Mouse (Mus musculus): Measurements from ENCODE around the gene Macrod1. TPM values are rescaled to one million over a fixed set of nuclear protein-coding genes. Genes with fewer than 3 reads are reported as not detected.

Macrod1 gene
- total and polyA plus RNA-seq, 3 experiments = 0.60 TPM; not detected in 2

- DNase-seq (ENCODE audit: low spot score) = no peak
- peaks cover 50% of the 10 kb centered on the region for H3K27me3 ChIP-seq (ENCODE audit: insufficient read depth, low read length)
- no peak overlapping the region for H3K4me3 ChIP-seq (ENCODE audit: low read depth, low read length)
- no peak for ATAC-seq (ENCODE audit: extremely low read depth, insufficient number of reproducible peaks, low FRiP score, poor library complexity, severe bottlenecking)
- H3K9me3 ChIP-seq (replicated peaks) = no peaks in the 10 kb centered on the region
- H3K4me1 ChIP-seq (ENCODE audit: insufficient read depth, low read depth, low read length) = no peaks in the 10 kb centered on the region
- no peaks in the 10 kb centered on the region for H3K36me3 ChIP-seq (replicated peaks)
- TF ChIP-seq GATA2 (IDR thresholded peaks at IDR 0.05; ENCODE audit: borderline replicate concordance, low read depth, low read length) (no peak), TAL1 (conservative IDR thresholded peaks at IDR 0.05; ENCODE audit: low read depth, low read length) (no peak), GATA1 (IDR thresholded peaks at IDR 0.05; ENCODE audit: borderline replicate concordance, low read length) (no peak)
Measured at GRCm38 (mm10) chr19:7134631-7135091, 78.1 kb downstream of the Macrod1 start.

GRCm38 (mm10) chr19:7135525-7135924 lies 78.9 kb downstream of the Macrod1 start:
- ATAC-seq (ENCODE audit: extremely low read depth, insufficient number of reproducible peaks, low FRiP score, poor library complexity, severe bottlenecking) (no peak), DNase-seq (ENCODE audit: low spot score) (no peak)
- no peaks in the 10 kb centered on the region for H3K4me1 ChIP-seq (ENCODE audit: insufficient read depth, low read depth, low read length)
- H3K9me3 ChIP-seq (replicated peaks) = no peaks in the 10 kb centered on the region
- peaks cover 47% of the 10 kb centered on the region for H3K27me3 ChIP-seq (ENCODE audit: insufficient read depth, low read length)
- H3K4me3 ChIP-seq (ENCODE audit: low read depth, low read length) = no peak overlapping the region
- H3K36me3 ChIP-seq (replicated peaks) = no peaks in the 10 kb centered on the region
- TF ChIP-seq GATA1 (IDR thresholded peaks at IDR 0.05; ENCODE audit: borderline replicate concordance, low read length) (no peak), GATA2 (IDR thresholded peaks at IDR 0.05; ENCODE audit: borderline replicate concordance, low read depth, low read length) (no peak), TAL1 (conservative IDR thresholded peaks at IDR 0.05; ENCODE audit: low read depth, low read length) (no peak), POLR2AphosphoS5 (IDR thresholded peaks at IDR 0.05; ENCODE audit: insufficient replicate concordance, low read depth, low read length) (no peak), CTCF (IDR thresholded peaks at IDR 0.05; ENCODE audit: low read depth, low read length) (no peak)

- no peak for DNase-seq (ENCODE audit: low spot score)
- Histone ChIP-seq H3K4me3 (ENCODE audit: low read depth, low read length) (no peak overlapping the region), H3K36me3 (replicated peaks) (no peaks in the 10 kb centered on the region), H3K27me3 (ENCODE audit: insufficient read depth, low read length) (peaks cover 45% of the 10 kb centered on the region), H3K4me1 (ENCODE audit: insufficient read depth, low read depth, low read length) (no peaks in the 10 kb centered on the region), H3K9me3 (replicated peaks) (no peaks in the 10 kb centered on the region)
- no peak for TF ChIP-seq POLR2AphosphoS5 (IDR thresholded peaks at IDR 0.05; ENCODE audit: insufficient replicate concordance, low read depth, low read length)
- TF ChIP-seq GATA2 (IDR thresholded peaks at IDR 0.05; ENCODE audit: borderline replicate concordance, low read depth, low read length) = no peak
- no peak for TF ChIP-seq GATA1 (IDR thresholded peaks at IDR 0.05; ENCODE audit: borderline replicate concordance, low read length)
- TF ChIP-seq CTCF (IDR thresholded peaks at IDR 0.05; ENCODE audit: low read depth, low read length) = no peak
- TF ChIP-seq TAL1 (conservative IDR thresholded peaks at IDR 0.05; ENCODE audit: low read depth, low read length) = no peak
- no peak for ATAC-seq (ENCODE audit: extremely low read depth, insufficient number of reproducible peaks, low FRiP score, poor library complexity, severe bottlenecking)
Measured at GRCm38 (mm10) chr19:7136016-7136415, 79.4 kb downstream of the Macrod1 start.

GRCm38 (mm10) chr19:7136714-7137498 lies 80.3 kb downstream of the Macrod1 start:
- H3K9me3 ChIP-seq (replicated peaks) = no peaks in the 10 kb centered on the region
- no peaks in the 10 kb centered on the region for H3K4me1 ChIP-seq (ENCODE audit: insufficient read depth, low read depth, low read length)
- no peak overlapping the region for H3K4me3 ChIP-seq (ENCODE audit: low read depth, low read length)
- peaks cover 41% of the 10 kb centered on the region for H3K27me3 ChIP-seq (ENCODE audit: insufficient read depth, low read length)
- no peak for TF ChIP-seq GATA1 (IDR thresholded peaks at IDR 0.05; ENCODE audit: borderline replicate concordance, low read length)
- no peak for TF ChIP-seq CTCF (IDR thresholded peaks at IDR 0.05; ENCODE audit: low read depth, low read length)
- no peak for TF ChIP-seq GATA2 (IDR thresholded peaks at IDR 0.05; ENCODE audit: borderline replicate concordance, low read depth, low read length)
- no peak for TF ChIP-seq POLR2AphosphoS5 (IDR thresholded peaks at IDR 0.05; ENCODE audit: insufficient replicate concordance, low read depth, low read length)
- no peak for TF ChIP-seq TAL1 (conservative IDR thresholded peaks at IDR 0.05; ENCODE audit: low read depth, low read length)
- H3K36me3 ChIP-seq (replicated peaks) = no peaks in the 10 kb centered on the region
- DNase-seq (ENCODE audit: low spot score) = no peak
- no peak for ATAC-seq (ENCODE audit: extremely low read depth, insufficient number of reproducible peaks, low FRiP score, poor library complexity, severe bottlenecking)

GRCm38 (mm10) chr19:7138327-7138726 lies 81.7 kb downstream of the Macrod1 start:
- peaks cover 37% of the 10 kb centered on the region for H3K27me3 ChIP-seq (ENCODE audit: insufficient read depth, low read length)
- DNase-seq (ENCODE audit: low spot score) = no peak

GRCm38 (mm10) chr19:7139321-7139720 lies 82.7 kb downstream of the Macrod1 start:
- no peak overlapping the region for H3K4me3 ChIP-seq (ENCODE audit: low read depth, low read length)
- ATAC-seq (ENCODE audit: extremely low read depth, insufficient number of reproducible peaks, low FRiP score, poor library complexity, severe bottlenecking) = no peak
- H3K36me3 ChIP-seq (replicated peaks) = no peaks in the 10 kb centered on the region
- H3K9me3 ChIP-seq (replicated peaks) = no peaks in the 10 kb centered on the region
- H3K4me1 ChIP-seq (ENCODE audit: insufficient read depth, low read depth, low read length) = peaks cover 3% of the 10 kb centered on the region; the same call in 1 of the 2 replicates
- H3K27me3 ChIP-seq (ENCODE audit: insufficient read depth, low read length) = peaks cover 47% of the 10 kb centered on the region
- DNase-seq (ENCODE audit: low spot score) = no peak
- TF ChIP-seq TAL1 (conservative IDR thresholded peaks at IDR 0.05; ENCODE audit: low read depth, low read length) = no peak
- no peak for TF ChIP-seq GATA2 (IDR thresholded peaks at IDR 0.05; ENCODE audit: borderline replicate concordance, low read depth, low read length)
- no peak for TF ChIP-seq POLR2AphosphoS5 (IDR thresholded peaks at IDR 0.05; ENCODE audit: insufficient replicate concordance, low read depth, low read length)
- TF ChIP-seq CTCF (IDR thresholded peaks at IDR 0.05; ENCODE audit: low read depth, low read length) = no peak
- TF ChIP-seq GATA1 (IDR thresholded peaks at IDR 0.05; ENCODE audit: borderline replicate concordance, low read length) = no peak

More at GRCm38 (mm10) chr19:7138327-7138726, 81.7 kb downstream of the Macrod1 start:
- no peak for TF ChIP-seq TAL1 (conservative IDR thresholded peaks at IDR 0.05; ENCODE audit: low read depth, low read length)
- TF ChIP-seq CTCF (IDR thresholded peaks at IDR 0.05; ENCODE audit: low read depth, low read length) = no peak
- TF ChIP-seq POLR2AphosphoS5 (IDR thresholded peaks at IDR 0.05; ENCODE audit: insufficient replicate concordance, low read depth, low read length) = no peak
- TF ChIP-seq GATA1 (IDR thresholded peaks at IDR 0.05; ENCODE audit: borderline replicate concordance, low read length) = no peak
- no peak for TF ChIP-seq GATA2 (IDR thresholded peaks at IDR 0.05; ENCODE audit: borderline replicate concordance, low read depth, low read length)
- Histone ChIP-seq H3K4me1 (ENCODE audit: insufficient read depth, low read depth, low read length) (no peaks in the 10 kb centered on the region), H3K36me3 (replicated peaks) (no peaks in the 10 kb centered on the region), H3K4me3 (ENCODE audit: low read depth, low read length) (no peak overlapping the region), H3K9me3 (replicated peaks) (no peaks in the 10 kb centered on the region)
- no peak for ATAC-seq (ENCODE audit: extremely low read depth, insufficient number of reproducible peaks, low FRiP score, poor library complexity, severe bottlenecking)
